Mouse (Mus musculus) right cerebral cortex, adult 2 months (tissue): Measurements from ENCODE around the gene Slc25a28.
A peak's percentile ranks its signal among the peaks of the same experiment; 100 is the strongest.

ENCODE experiments used
- DNase-seq, 2 experiments: peaks; one replicate each; pipeline ENCODE4 v3.0.0; 2021 to 2022; ENCODE audit warnings: low spot score in 2 of 2

Slc25a28 gene

DNA sequence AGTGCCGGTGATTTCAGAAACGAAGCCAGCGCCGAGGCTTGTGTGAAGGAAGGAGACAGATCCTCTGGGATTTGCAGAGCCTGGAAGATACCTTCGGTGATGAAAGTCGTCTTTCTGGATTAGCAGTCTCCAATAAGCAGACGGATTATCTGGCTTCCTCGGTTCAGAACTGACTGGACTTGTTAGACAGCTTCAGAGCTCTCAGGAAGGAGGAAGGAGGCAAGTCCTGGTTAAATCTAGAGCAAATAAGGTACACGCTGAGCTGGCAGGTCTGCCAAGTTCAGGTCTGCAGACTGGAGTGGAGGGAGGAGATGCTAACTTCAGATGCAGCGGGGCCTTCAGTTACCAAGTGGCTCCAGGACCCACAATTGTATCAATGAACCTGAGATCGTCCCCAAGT is 32.8 kb downstream of the Slc25a28 start:
- DNase-seq: no peak

DNA sequence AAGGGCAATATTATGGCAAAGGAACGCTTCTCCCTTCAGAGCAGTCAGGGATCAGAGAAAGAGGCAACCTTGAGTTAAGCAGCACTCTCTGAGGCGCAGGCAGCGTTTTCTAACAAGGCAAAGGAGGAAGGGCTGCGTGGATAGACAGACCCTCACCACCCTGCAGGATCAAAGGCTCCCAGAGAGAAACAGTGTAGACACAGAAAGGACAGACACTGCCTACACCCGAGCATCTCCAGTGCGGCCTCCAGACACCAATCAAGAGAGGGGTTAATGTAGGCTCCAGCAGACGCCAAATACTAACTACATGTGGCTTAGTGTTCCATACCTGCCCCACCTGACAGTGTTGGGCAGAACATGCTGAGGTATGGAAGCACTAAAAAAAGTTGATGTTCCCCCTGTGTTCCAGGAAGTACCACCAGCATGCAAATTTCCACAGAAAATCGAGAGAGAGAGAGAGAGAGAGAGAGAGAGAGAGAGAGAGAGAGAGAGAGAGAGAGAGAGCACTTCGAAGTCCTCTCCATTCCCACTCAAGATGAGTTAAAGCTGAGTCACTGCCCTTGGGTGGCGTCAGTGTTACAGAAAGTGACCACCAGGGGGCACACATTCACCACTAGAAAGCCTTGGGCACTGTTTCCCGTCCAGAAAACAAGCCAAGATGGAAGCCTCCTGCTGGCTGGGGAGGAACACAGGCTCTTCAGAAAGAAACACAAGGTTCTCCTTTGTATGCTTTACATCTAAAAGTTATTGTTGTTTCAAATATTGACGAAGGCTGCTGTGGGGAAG is 44.0 kb downstream of the Slc25a28 start:
- peak; percentile 78 to 85 for DNase-seq

DNA sequence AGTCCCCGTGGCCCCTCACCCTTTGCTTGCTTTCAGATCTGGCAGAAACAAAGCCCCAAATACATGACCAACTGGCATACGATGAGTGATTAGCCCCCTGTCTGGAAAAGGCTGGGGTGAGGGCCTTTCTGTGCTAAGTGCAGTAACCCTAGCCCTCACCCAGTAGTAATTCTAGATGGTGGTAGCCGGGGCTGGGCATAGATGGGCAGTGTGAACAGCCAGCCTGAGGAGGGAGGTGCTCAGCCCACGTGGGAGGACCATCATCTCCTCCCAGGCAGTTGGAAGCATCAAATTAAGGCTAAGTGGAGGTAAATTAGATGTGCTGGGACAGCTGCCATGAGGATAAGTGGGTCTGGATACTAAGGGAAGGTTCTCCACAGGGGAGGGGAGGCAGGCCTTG is 45.6 kb downstream of the Slc25a28 start:
- no peak for DNase-seq

DNA sequence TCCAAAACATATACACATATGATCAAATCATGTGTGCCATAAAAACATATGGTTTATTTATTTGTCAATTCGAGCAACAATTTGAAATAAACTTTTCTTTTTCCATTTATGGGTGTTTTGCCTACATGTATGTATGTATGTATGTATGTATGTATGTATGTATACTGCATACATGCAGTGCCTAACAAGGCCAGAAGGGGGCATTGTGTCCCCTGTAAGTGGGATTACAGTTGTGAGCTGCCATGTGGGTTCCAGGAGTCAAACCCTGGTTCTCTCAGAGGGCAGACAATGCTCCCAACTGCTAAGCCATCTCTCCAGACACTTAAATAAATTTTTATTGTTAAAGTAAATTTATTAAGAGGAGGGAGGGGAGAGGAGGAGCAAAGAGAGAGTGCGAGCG is 47.3 kb downstream of the Slc25a28 start:
- no peak for DNase-seq

DNA sequence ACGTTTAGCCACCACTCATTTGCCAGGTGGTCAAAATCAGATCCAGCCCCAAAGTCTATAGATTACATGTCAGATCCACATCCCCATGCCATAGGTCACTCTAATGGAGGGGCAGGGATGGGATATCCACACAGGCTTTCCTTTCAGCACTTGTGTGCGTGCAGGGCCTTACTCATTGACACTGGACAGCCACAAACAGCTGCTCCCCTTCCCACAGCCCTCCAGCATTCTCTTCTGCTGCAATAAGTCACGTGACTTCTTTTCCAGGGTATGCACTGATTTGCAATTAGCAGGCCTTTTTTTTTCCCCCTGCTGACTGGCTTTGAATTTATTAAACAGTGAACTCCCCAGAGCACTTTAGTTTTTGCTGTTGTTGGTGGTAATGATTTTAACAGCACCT is 48.5 kb downstream of the Slc25a28 start:
- DNase-seq: no peak

DNA sequence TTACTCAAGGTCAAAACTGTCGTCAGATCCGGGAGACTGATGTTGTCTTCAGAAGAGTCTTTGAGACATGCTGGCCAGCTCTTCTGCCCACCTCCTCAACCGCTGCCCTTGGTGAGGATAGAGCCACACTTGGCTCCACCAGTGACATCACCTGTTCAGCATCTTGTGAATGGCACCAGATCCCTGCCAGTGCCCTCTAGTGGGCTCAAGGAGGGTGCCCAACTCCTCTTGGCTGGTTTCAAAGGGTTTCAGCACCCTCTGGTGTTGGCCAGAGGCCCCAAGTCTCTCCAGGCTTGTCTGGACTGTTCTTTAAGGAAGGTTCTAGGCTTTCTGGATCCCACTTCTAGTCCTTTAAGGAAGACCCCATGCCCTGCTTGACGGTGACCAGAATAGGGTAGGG is 50.8 kb downstream of the Slc25a28 start:
- DNase-seq: peak; percentile 46 to 52

DNA sequence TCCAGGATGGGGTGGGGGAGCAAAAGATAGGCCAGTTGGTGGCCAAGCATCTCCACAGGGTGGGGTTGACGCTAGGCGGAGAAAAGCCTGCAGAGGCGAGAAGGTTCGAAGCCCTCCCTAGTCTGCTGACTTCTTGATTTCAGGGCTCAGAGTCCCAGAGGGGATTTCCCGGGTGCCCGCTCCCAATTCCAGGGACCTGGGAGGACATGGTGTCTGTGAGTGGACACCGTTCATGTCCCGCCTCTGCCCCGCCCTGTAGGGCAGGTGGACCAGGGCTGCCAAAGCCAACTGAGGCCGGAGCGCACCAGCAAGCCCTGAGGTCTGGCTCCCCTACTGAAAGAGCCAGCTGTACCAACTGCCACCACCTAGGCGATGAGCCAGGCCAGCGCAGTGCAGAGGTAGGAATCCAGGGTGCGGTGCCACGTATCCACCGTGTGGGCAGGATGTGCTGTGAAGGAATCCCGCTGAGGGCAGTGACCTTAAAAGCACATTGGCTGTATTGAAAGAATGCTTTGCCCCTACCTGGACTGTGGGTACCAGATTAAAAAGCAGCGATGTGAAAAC is 54.7 kb downstream of the Slc25a28 start:
- DNase-seq: no peak

DNA sequence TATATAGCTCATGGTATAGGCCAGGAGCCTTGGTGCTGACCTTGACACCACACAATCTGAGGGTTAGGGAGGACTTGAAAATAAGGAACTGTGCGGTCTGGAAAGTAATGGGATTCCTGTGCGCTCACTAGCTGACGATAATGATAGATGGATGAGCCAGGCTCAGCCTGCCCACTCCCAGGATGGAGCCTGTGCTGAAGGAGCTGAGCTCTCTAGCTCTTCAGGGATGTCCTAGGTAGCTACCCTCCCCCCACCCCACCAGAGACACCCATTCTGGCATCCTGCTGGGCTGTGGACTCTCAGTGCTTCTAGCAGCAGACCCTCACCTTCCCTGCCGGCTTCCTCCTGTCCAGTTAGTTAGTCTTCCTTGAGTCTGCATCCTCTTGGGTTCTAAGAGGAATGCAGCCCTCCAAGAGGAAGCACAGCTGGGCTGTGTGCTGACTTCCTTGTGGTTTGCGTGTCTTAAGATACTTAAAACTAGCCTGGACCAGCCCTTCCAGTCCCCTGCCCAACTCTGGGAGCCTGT is 56.1 kb downstream of the Slc25a28 start:
- no peak for DNase-seq

DNA sequence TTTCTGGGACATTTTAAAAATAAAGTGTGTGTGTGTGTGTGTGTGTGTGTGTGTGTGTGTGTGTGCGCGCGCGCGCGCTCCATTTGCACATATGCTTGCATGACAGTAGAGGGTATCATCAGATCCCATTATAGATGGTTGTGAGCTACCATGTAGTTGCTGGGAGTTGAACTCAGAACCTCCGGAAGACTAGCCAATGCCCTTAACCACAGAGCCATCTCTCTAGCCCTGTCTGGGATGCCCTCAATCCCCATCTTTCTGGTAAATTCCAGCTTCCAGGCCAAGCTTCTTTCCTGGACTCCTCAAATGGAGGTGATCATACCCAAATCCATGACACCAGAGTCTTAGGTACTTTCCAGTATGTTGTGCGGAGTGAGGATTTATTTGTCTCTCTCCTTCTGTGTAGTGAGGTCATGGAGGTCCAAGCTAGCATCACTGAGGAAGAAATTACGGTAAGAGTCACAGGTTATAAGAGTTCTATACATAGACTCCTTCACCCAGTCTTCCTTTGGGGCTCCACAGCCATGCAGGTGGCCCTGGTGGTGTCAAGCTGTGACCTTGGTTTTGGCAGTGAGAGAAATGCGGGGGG is 56.8 kb downstream of the Slc25a28 start:
- DNase-seq: no peak

DNA sequence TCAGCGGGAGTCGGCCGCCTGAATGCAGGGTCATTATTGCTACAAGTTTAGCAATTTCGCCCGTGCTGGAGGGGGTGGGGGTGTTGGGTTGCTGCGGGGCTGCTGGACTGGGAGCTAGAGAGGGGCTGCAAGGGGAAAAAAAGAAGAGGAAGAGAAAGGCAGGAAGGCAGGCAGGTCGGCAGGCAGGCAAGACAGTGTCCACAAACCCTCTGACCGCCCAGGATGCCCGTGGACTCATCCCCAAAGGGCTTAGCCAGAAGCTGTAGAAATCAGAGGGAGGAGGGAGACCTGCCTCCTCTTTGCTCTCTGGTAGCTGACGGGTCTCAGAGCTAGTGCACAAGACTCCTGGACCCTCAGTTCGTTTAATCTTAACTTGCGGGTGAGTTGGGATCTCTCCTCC is 57.8 kb downstream of the Slc25a28 start:
- DNase-seq: no peak

DNA sequence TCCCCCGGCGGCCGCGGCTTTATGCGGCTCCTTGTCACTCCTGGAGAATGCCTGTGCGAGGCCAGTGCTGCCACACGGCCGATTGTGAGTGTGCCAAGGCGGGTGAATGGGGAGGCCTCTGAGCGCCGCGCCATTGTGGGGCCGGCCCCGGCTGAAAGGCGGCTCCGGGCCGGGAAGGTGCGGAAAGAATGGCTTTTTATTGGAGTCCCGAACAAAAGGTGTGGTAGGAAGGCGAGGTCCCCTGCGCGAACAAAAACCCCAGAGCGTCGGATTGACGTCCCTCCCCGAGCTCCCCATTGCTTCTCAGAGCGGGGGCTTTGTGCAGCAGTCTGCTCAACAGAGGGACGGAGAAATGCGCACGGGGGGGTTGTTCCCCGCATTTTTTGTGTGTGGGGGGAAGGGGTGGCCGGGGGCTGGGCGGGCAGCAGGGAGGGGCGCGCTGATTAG is 58.2 kb downstream of the Slc25a28 start:
- DNase-seq: no peak

DNA sequence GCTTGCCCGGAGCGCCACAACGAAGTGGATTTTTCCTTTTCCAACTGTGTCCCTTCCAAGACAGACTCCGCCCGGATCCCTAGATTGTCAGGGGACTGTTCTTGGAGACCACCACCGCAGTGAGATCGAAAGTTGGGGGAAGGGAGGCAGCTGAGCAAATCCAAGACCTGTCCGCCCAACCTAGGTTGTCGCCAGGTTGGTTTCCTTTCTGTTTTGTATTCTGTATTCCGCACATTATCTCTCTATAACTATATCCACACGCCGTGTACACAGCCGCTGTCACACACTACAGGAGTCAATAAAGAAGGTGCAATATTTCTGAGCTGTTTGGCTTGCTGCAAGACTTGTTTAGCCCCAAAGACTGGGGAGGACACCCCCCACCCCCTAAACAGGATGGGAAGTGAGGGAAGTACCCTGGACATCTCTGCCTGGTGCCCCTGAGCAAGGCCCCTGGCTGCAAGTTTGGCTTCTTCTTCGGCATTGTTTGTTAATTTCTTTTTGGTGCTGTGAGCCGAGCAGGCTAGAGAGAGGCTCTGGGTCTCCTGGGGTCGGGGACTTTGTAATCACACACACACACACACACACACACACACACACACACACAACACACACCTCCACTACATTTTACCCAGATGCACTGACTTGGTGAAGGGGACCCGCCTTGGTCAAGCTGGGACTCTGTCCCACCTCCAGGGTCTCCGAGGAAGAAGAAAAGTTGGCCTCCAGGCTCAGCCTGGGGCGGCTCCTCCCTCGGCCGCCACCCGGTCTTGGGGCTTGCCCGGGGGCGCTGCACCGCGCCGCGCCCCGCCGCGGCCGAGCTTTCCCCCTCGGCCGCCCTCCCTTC is 58.9 kb downstream of the Slc25a28 start:
- DNase-seq: no peak

DNA sequence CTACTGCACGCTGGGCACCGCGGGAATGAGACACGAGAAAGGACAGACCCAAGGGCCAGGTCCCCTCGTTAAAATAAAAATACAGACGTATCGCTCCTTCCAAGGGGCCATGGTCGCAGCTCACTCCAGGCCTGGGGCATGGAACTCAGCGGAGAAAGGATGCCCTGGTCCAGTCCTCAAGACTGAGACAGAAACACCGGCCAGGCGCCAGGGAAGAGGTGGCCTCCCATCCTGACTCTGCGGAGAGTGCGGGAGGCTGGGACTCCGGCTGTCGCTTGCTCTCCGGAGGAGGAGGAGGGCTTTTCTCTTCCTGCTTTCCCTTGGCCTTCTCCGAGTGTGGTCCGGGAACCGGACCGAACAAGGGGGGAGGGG is 59.6 kb downstream of the Slc25a28 start:
- no peak for DNase-seq

DNA sequence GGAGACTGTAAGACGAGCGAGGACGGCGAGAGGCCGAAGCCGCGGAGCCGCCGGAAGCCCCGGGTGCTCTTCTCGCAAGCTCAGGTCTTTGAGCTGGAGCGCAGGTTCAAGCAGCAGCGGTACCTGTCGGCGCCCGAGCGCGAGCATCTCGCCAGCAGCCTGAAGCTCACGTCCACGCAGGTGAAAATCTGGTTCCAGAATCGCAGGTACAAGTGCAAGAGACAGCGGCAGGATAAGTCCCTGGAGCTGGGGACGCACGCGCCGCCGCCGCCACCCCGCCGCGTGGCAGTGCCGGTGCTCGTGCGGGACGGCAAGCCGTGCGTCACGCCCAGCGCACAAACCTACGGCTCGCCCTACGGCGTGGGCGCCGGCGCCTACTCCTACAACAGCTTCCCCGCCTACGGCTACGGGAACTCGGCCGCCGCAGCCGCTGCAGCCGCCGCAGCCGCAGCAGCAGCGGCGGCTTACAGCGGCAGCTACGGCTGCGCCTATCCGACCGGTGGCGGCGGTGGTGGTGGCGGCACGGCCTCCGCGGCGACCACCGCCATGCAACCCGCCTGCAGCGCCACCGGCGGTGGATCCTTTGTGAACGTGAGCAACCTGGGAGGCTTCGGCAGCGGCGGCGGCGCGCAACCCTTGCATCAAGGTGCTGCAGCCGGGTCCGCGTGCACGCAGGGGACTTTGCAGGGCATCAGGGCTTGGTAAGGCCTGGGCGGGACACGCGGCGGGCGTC is 60.2 kb downstream of the Slc25a28 start:
- no peak for DNase-seq
